Mouse (Mus musculus) MEL (cell line): Measurements from ENCODE around the gene Oasl1.

Source experiments
- CTCF ChIP-seq, 3 experiments: IDR thresholded peaks in 2 of 3; conservative IDR thresholded peaks in 1 of 3; 2 replicates each; pipeline ENCODE4 v1.5.1; 2011 to 2012; ENCODE audit warnings: low read length in 3 of 3, low read depth in 2 of 3, mild to moderate bottlenecking in 2 of 3, improper control_type of control experiment in 1 of 3, inconsistent platforms in 1 of 3, mixed read lengths in 1 of 3, moderate library complexity in 1 of 3; ENCODE audit not compliant: control insufficient read depth in 1 of 3, insufficient read depth in 1 of 3, poor library complexity in 1 of 3, severe bottlenecking in 1 of 3
- SMC3 ChIP-seq: IDR thresholded peaks from 2 replicates; pipeline ENCODE4 v1.6.1; 2011; ENCODE audit warnings: low read depth, low read length, improper control_type of control experiment
- TCF12 ChIP-seq: IDR thresholded peaks from 2 replicates; pipeline ENCODE4 v1.6.1; 2014; ENCODE audit warnings: low read depth, mild to moderate bottlenecking, inconsistent platforms, low read length, improper control_type of control experiment, moderate library complexity
- USF1 ChIP-seq: IDR thresholded peaks from 2 replicates; pipeline ENCODE4 v1.6.1; 2014; ENCODE audit warnings: low read depth, mild to moderate bottlenecking, inconsistent platforms, low read length, improper control_type of control experiment, moderate library complexity

- TF ChIP-seq USF1: no peak
- TF ChIP-seq CTCF (IDR thresholded peaks at IDR 0.05 in 2 of 3, conservative IDR thresholded peaks at IDR 0.05 in 1 of 3; ENCODE audit: control insufficient read depth in 1 of 3, insufficient read depth in 1 of 3, low read depth in 2 of 3, low read length in 3 of 3, poor library complexity in 1 of 3, severe bottlenecking in 1 of 3): no peak
- TF ChIP-seq SMC3: no peak
- no peak for TF ChIP-seq TCF12
These were observed 50.1 kb downstream of the Oasl1 start for GRCm38 (mm10) chr5:114973131-114973530.
